Mouse (Mus musculus) hindbrain, embryonic 15.5 days (tissue): ENCODE measurements at regions not wholly inside any gene's neighbourhood (a gene's known extent, or its start where the extent isn't known, plus 50 kb on each side); places are given as distances from the start of the nearest gene placed in this dataset.

Experiments used
- ATAC-seq: fragments of 200-750 bp; cut with Nextera tagmentation; 2 replicates; pipeline ENCODE4 v1.8.0; 2017; ENCODE audit warnings: low read depth, moderate number of reproducible peaks, moderate TSS enrichment; ENCODE audit not compliant: low FRiP score
- H3K27ac ChIP-seq: fragments of 300-500 bp; sonication (generic); replicated peaks from 2 replicates; pipeline ENCODE4 v1.5.1; 2015; ENCODE audit warnings: mild to moderate bottlenecking, inconsistent platforms
- H3K27me3 ChIP-seq: fragments of 300-500 bp; sonication (generic); 2 replicates; pipeline ENCODE4 v1.6.1; 2015; ENCODE audit warnings: control low read depth, inconsistent platforms
- H3K36me3 ChIP-seq: fragments of 300-500 bp; sonication (generic); 2 replicates; pipeline ENCODE4 v1.6.1; 2015; ENCODE audit warnings: control low read depth, inconsistent platforms
- H3K4me1 ChIP-seq: fragments of 300-500 bp; sonication (generic); replicated peaks from 2 replicates; pipeline ENCODE4 v1.6.1; 2015; ENCODE audit warnings: control low read depth, inconsistent platforms
- H3K4me2 ChIP-seq: fragments of 300-500 bp; sonication (generic); 2 replicates; pipeline ENCODE4 v1.6.1; 2015; ENCODE audit warnings: moderate library complexity, mild to moderate bottlenecking, inconsistent platforms
- H3K4me3 ChIP-seq: fragments of 300-500 bp; sonication (generic); 2 replicates; pipeline ENCODE4 v1.5.1; 2015; ENCODE audit warnings: mild to moderate bottlenecking, inconsistent platforms
- H3K9ac ChIP-seq: fragments of 300-500 bp; sonication (generic); 2 replicates; pipeline ENCODE4 v1.6.1; 2015; ENCODE audit warnings: inconsistent platforms
- H3K9me3 ChIP-seq: fragments of 300-500 bp; sonication (generic); 2 replicates; pipeline ENCODE4 v1.6.1; 2016; ENCODE audit warnings: control low read depth, inconsistent platforms
- WGBS: fragments of 180-500 bp; shearing (Covaris S2); methylation state at CpG from one replicate; pipeline ENCODE4 v1.1.7; 2015; 5-methylcytosine and 5-hydroxymethylcytosine counted together

GRCm38 (mm10) chr16:29774949-29775348 is 195.8 kb downstream of the Opa1 start:
- no peak overlapping the region for H3K4me2 ChIP-seq
- H3K9me3 ChIP-seq, result no peaks in the 10 kb centered on the region
- 49% methylated on average over 2 of the region's 2 CpGs for WGBS
- H3K27ac ChIP-seq, result no peak overlapping the region
- H3K9ac ChIP-seq, result no peak overlapping the region
- peaks cover 3% of the 10 kb centered on the region; the same call in 1 of the 2 replicates for H3K27me3 ChIP-seq
- ATAC-seq, result no peak
- H3K36me3 ChIP-seq, result no peaks in the 10 kb centered on the region
- H3K4me1 ChIP-seq, result peaks cover 7% of the 10 kb centered on the region
- H3K4me3 ChIP-seq, result no peak overlapping the region

- H3K4me3 ChIP-seq, result no peak overlapping the region
- H3K36me3 ChIP-seq, result no peaks in the 10 kb centered on the region
- ATAC-seq, result no peak
- no peaks in the 10 kb centered on the region for H3K9me3 ChIP-seq
- H3K9ac ChIP-seq, result no peak overlapping the region
- peaks cover 7% of the 10 kb centered on the region for H3K4me1 ChIP-seq
- WGBS, result 42% methylated on average over 5 of the region's 5 CpGs
- H3K4me2 ChIP-seq, result no peak overlapping the region
- H3K27ac ChIP-seq, result no peak overlapping the region
- peaks cover 3% of the 10 kb centered on the region; the same call in 1 of the 2 replicates for H3K27me3 ChIP-seq
Measured at GRCm38 (mm10) chr16:29775879-29776278, 196.7 kb downstream of the Opa1 start.

- no peak for ATAC-seq
- H3K4me1 ChIP-seq, result no peaks in the 10 kb centered on the region
- H3K36me3 ChIP-seq, result no peaks in the 10 kb centered on the region
- no peak overlapping the region for H3K9ac ChIP-seq
- H3K9me3 ChIP-seq, result no peaks in the 10 kb centered on the region
- H3K27me3 ChIP-seq, result 0 out of 2 replicates have a peak, but pooled peaks cover 3% of the 10 kb centered on the region
- H3K27ac ChIP-seq, result no peak overlapping the region
- H3K4me3 ChIP-seq, result no peak overlapping the region
- WGBS, result 89% methylated on average over 4 of the region's 4 CpGs
- no peak overlapping the region for H3K4me2 ChIP-seq
Measured at GRCm38 (mm10) chr16:29782441-29782840, 203.3 kb downstream of the Opa1 start.

GRCm38 (mm10) chr16:29785114-29785513 is 206.0 kb downstream of the Opa1 start:
- H3K9me3 ChIP-seq, result no peaks in the 10 kb centered on the region
- no peak overlapping the region for H3K27ac ChIP-seq
- ATAC-seq, result no peak
- H3K4me1 ChIP-seq, result no peaks in the 10 kb centered on the region
- WGBS, result 98% methylated on average over 3 of the region's 3 CpGs
- H3K4me2 ChIP-seq, result no peak overlapping the region
- no peaks in the 10 kb centered on the region for H3K36me3 ChIP-seq
- 0 out of 2 replicates have a peak, but pooled peaks cover 3% of the 10 kb centered on the region for H3K27me3 ChIP-seq
- no peak overlapping the region for H3K9ac ChIP-seq
- no peak overlapping the region for H3K4me3 ChIP-seq

GRCm38 (mm10) chr16:29786540-29786939 is 207.4 kb downstream of the Opa1 start:
- H3K4me1 ChIP-seq, result no peaks in the 10 kb centered on the region
- H3K9me3 ChIP-seq, result no peaks in the 10 kb centered on the region
- no peak for ATAC-seq
- H3K4me2 ChIP-seq, result no peak overlapping the region
- no peak overlapping the region for H3K27ac ChIP-seq
- WGBS, result 78% methylated on average over 8 of the region's 8 CpGs
- no peaks in the 10 kb centered on the region for H3K36me3 ChIP-seq
- 0 out of 2 replicates have a peak, but pooled peaks cover 3% of the 10 kb centered on the region for H3K27me3 ChIP-seq
- H3K9ac ChIP-seq, result no peak overlapping the region
- H3K4me3 ChIP-seq, result no peak overlapping the region

GRCm38 (mm10) chr16:29787633-29788511 is 208.7 kb downstream of the Opa1 start:
- H3K36me3 ChIP-seq, result no peaks in the 10 kb centered on the region
- no peaks in the 10 kb centered on the region for H3K4me1 ChIP-seq
- H3K4me3 ChIP-seq, result no peak overlapping the region
- no peak overlapping the region for H3K9ac ChIP-seq
- no peak overlapping the region for H3K4me2 ChIP-seq
- no peak for ATAC-seq
- WGBS, result 80% methylated on average over 5 of the region's 5 CpGs
- H3K9me3 ChIP-seq, result no peaks in the 10 kb centered on the region
- no peaks in the 10 kb centered on the region for H3K27me3 ChIP-seq
- no peak overlapping the region for H3K27ac ChIP-seq

GRCm38 (mm10) chr16:29790064-29790463 is 210.9 kb downstream of the Opa1 start:
- Histone ChIP-seq H3K9me3 (no peaks in the 10 kb centered on the region), H3K4me2 (no peak overlapping the region), H3K36me3 (no peaks in the 10 kb centered on the region), H3K9ac (no peak overlapping the region), H3K27me3 (no peaks in the 10 kb centered on the region), H3K4me3 (no peak overlapping the region), H3K27ac (no peak overlapping the region), H3K4me1 (no peaks in the 10 kb centered on the region)
- ATAC-seq, result no peak
- WGBS, result 93% methylated on average over 3 of the region's 3 CpGs

GRCm38 (mm10) chr16:29799250-29799649 is 220.1 kb downstream of the Opa1 start:
- H3K27ac ChIP-seq, result no peak overlapping the region
- 50% methylated on average over 3 of the region's 3 CpGs for WGBS
- H3K9ac ChIP-seq, result no peak overlapping the region
- no peaks in the 10 kb centered on the region for H3K9me3 ChIP-seq
- H3K4me2 ChIP-seq, result no peak overlapping the region
- ATAC-seq, result no peak
- H3K4me1 ChIP-seq, result no peaks in the 10 kb centered on the region
- H3K27me3 ChIP-seq, result peaks cover 11% of the 10 kb centered on the region; the same call in 1 of the 2 replicates
- H3K4me3 ChIP-seq, result no peak overlapping the region
- no peaks in the 10 kb centered on the region for H3K36me3 ChIP-seq

- Histone ChIP-seq H3K27ac (no peak overlapping the region), H3K36me3 (no peaks in the 10 kb centered on the region), H3K9me3 (no peaks in the 10 kb centered on the region), H3K4me3 (no peak overlapping the region), H3K4me1 (no peaks in the 10 kb centered on the region), H3K27me3 (peaks cover 11% of the 10 kb centered on the region; the same call in 1 of the 2 replicates), H3K9ac (no peak overlapping the region), H3K4me2 (no peak overlapping the region)
- 76% methylated on average over 3 of the region's 3 CpGs for WGBS
- no peak for ATAC-seq
Measured at GRCm38 (mm10) chr16:29799893-29800292, 220.8 kb downstream of the Opa1 start.

- no peak overlapping the region for H3K4me2 ChIP-seq
- H3K9ac ChIP-seq, result no peak overlapping the region
- H3K9me3 ChIP-seq, result no peaks in the 10 kb centered on the region
- no peak for ATAC-seq
- WGBS, result 9% methylated on average over 2 of the region's 2 CpGs
- H3K4me1 ChIP-seq, result no peaks in the 10 kb centered on the region
- H3K36me3 ChIP-seq, result no peaks in the 10 kb centered on the region
- H3K27ac ChIP-seq, result no peak overlapping the region
- H3K4me3 ChIP-seq, result no peak overlapping the region
- peaks cover 13% of the 10 kb centered on the region; the same call in 1 of the 2 replicates for H3K27me3 ChIP-seq
Measured at GRCm38 (mm10) chr16:29800457-29800856, 221.3 kb downstream of the Opa1 start.

GRCm38 (mm10) chr16:29802085-29802484 is 223.0 kb downstream of the Opa1 start:
- H3K4me2 ChIP-seq, result no peak overlapping the region
- H3K9ac ChIP-seq, result no peak overlapping the region
- H3K36me3 ChIP-seq, result no peaks in the 10 kb centered on the region
- 87% methylated on average over 7 of the region's 7 CpGs for WGBS
- peaks cover 14% of the 10 kb centered on the region; the same call in 1 of the 2 replicates for H3K27me3 ChIP-seq
- no peak overlapping the region for H3K4me3 ChIP-seq
- no peaks in the 10 kb centered on the region for H3K9me3 ChIP-seq
- no peaks in the 10 kb centered on the region for H3K4me1 ChIP-seq
- no peak for ATAC-seq
- no peak overlapping the region for H3K27ac ChIP-seq

- Histone ChIP-seq H3K27ac (no peak overlapping the region), H3K4me1 (no peaks in the 10 kb centered on the region), H3K27me3 (peaks cover 14% of the 10 kb centered on the region; the same call in 1 of the 2 replicates), H3K4me3 (no peak overlapping the region), H3K36me3 (no peaks in the 10 kb centered on the region), H3K9me3 (no peaks in the 10 kb centered on the region), H3K9ac (no peak overlapping the region), H3K4me2 (no peak overlapping the region)
- ATAC-seq, result no peak
- WGBS, result 43% methylated on average over 6 of the region's 6 CpGs
Measured at GRCm38 (mm10) chr16:29802603-29803002, 223.5 kb downstream of the Opa1 start.
